Mouse (Mus musculus): ENCODE measurements at regions not wholly inside any gene's neighbourhood (a gene's known extent, or its start where the extent isn't known, plus 50 kb on each side); places are given as distances from the start of the nearest gene placed in this dataset.

- TF ChIP-seq CTCF (IDR thresholded peaks at IDR 0.05; ENCODE audit: borderline replicate concordance, extremely low read depth, insufficient read depth, insufficient read length) (no peak), POLR2A (IDR thresholded peaks at IDR 0.05; ENCODE audit: borderline replicate concordance, extremely low read depth, insufficient read depth, insufficient read length, poor library complexity, severe bottlenecking) (no peak)
Observed at GRCm38 (mm10) chr14:18444492-18444891, 112.8 kb upstream of the Ube2e1 start.
